Mouse (Mus musculus) adrenal gland (tissue): ENCODE measurements around the gene Maml3.

Source experiments
- intact Hi-C: fragments of 180-260 bp; cut with DNase I; formaldehyde crosslinking; loops from one replicate; pipeline ENCODE4 v1.15.1; 2025

Gene Maml3

DNA sequence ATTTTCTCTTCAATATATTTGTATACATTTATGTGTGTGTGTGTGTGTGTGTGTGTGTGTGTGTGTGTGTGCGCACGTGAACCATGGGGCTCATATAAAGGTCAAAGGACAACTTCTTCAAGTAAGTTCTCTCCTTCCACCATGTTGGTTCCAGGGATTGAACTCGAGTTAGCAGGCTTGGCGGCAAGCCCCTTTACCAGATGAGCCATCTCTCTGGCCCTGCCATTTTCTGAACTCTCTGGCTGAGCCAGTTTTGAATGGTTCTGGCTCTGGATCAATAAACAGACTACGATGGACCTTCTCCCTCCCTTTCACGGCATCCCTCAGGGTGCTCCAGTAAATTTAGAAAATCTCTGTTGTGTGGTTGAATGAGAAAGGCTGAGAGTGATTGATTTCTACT, 418.1 kb downstream of the Maml3 start:
- intact Hi-C loops, result no loop called here

DNA sequence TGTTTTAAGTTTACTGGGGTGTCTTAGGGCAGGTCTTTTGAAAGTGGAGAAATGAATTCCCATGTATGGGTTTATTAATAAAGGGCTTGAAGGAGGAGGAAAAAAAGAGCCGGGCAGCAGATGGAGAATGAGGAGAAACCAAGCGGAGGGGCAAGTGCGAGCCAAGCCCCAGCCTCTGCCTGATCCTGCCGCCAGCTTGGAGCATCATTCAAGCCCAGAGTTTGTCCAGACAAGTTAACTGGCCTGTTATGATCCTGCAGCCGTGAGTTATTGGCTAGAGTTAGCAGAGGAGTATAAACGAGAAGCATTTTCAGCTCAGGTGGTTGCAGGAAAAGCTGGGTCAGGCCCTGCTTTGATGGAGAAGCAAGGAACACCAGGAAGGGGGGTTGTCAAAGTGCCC, 418.6 kb downstream of the Maml3 start:
- intact Hi-C loops, result no loop called here

DNA sequence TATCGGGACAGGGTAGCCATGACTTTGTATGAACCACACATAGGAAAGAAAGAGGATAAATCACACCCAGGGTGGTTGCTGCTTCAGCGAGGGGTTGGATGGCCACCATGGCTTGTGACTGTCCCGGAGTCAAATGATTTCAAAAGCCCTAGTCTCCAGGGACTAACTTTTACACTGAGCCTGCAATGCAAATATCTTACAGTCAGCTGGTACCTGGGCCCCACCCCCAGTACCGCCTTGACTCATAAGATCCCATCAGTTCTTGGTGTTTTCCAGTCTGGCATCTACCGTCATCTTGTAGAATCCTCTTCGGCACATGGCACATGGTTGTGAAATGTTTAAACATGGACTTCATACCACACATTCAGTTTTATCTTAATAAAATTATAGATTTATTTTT, 419.3 kb downstream of the Maml3 start:
- intact Hi-C loops, result no loop called here

DNA sequence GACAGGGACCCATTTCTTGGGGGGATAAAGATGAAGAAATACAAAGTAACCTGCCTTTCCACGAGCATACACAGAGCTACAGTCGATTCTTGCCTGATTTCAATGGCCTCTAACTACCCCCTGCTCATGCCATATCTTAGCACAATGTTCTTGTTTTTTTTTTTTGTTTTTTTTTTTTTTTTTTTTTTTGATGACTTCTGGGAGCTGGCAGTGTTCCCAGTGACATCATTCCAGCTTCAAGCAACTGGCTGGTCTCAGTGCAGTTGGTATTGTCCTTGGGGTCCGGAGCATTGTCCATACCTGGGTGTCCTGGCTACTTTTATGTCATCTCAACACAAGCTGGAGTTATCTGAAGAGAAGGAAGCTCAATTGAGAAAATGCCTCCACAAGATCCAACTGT, 429.9 kb downstream of the Maml3 start:
- intact Hi-C loops, result no loop called here

DNA sequence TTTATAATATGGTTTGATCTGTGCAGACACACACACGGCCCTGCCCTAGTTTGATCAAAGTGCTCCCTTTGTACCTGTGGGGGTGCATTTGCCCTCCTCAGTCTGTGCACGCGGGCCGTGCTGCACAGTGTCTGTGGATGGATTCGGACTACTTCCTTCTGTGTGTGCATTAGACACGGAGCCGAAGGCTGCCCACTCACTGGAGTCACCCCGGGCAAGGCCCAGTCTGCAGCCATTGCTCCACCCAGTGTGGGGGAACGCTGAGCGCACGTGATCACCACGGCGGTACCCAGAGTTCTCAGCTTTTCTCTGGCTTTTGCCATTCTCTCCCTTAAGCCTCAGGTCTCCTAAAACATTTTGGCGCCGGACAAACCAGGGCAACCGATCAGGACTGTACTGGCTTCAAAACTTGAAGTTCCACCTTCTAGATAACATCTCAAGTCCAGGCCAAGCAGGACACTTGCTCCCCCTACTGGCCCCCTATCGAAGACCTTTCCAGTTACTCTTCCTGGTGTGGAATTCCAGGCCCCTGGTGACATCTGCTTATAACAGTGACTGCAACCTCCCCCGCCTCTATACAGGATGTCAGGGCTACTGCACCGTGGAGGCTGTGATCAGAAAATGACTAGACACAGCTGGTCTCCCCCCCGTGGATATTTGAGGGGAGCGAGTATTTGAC, 431.3 kb downstream of the Maml3 start:
- intact Hi-C loops, result loop anchor here (2.0 kb wide), 1 partner anchor 91 kb away; no protein-coding TSS in a partner anchor

DNA sequence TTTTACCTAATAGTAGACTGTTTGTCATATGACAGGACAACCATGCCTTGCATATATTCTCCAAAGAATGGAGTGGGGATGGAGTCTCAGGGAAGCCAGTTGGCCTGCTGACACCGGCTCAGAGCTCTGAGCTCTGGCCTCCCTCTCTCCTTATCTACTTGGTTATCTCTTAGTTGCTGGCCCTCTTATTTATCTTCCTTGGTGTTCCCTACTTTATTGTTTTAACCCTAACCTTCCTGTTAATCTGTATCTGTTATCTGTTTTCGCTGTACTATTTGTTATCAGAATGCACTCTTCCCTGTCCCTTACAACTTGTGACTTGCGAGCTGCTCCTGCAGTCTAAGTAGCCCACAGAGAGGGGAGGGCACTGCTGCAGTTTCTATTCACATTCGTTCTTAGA, 432.2 kb downstream of the Maml3 start:
- intact Hi-C loops, result loop anchor here (2.0 kb wide), 1 partner anchor 90 kb away; no protein-coding TSS in a partner anchor

DNA sequence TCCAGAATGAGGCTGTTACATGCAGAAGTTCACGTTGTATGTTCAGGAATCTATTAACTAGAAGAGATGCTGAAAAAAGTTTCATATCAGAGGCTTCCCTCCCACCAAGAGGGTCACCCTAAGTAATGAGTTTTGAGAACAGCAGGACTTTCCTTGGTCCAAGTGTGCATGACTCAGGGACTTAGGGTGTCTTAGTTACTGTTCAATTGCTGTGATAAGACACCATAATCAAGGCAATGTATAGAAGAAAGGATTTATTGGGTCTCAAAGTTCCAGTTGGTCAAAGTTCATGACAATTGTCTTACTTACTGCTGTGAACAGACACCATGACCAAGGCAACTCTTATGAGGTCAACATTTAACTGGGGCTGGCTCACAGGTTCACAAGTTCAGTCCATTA, 433.8 kb downstream of the Maml3 start:
- intact Hi-C loops, result no loop called here

DNA sequence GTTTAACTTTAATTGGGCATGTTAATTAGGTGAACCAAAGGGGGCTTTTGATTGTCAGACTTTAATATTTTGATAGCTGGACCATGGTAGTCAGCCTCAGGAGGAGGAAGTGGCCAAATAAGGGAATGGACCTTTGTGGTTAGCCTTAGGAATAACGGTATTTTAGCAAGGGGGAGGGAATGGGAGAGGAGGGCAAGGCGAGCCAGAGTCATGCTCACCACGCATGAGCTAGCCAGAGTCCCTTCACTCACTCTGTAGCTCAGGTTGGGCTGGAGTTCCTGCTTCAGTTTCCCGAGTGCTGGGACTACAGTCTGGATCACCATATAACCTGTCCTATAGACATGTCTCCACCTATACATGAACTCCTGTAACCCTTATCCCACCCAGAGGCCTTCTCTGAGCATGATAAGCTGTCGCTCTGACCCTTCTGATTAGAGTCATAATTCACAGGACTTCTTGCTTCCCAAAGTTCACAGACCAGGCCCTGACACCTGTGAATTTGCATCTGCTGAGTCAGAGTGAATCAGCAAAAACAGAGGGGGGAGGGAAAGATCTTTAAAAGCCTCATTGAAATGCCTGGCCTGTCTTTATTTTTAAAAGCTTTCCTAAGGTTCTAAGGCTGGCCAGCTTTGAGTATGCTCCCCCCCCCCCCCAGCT, 434.3 kb downstream of the Maml3 start:
- intact Hi-C loops, result no loop called here

DNA sequence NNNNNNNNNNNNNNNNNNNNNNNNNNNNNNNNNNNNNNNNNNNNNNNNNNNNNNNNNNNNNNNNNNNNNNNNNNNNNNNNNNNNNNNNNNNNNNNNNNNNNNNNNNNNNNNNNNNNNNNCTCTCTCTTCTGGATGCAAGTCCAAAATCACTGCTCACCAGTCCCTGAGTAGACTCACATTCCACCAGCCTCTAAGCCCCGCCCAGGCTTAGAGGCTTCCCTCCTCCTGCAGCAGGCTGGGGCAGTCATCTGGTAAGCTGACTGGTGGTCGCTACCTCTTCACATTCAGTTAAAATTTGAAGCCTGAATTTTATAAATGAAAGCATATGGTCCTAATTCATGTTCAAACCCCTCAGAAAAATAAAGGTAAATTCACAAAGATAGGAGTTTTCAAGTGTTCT, 436.3 kb downstream of the Maml3 start:
- intact Hi-C loops, result no loop called here

DNA sequence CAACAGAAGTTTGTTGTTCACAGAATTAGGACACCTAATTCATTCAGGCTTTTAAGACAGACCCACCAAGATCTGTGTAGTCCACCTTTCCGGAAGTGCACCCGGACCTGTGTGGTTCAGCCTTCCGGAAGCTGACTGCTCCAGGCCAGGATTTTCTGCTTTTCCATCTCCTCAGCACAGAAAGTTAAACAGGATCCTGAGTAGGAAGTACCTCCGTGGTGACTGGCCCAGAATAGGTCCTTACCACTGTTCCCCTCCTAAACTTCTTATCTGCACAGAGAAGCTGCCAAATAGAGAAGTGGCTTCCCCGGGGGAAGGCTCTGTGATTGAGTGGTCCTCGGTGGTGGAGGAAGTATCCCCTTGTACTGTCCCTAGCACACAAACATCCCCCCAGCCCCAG, 442.3 kb downstream of the Maml3 start:
- intact Hi-C loops, result no loop called here

DNA sequence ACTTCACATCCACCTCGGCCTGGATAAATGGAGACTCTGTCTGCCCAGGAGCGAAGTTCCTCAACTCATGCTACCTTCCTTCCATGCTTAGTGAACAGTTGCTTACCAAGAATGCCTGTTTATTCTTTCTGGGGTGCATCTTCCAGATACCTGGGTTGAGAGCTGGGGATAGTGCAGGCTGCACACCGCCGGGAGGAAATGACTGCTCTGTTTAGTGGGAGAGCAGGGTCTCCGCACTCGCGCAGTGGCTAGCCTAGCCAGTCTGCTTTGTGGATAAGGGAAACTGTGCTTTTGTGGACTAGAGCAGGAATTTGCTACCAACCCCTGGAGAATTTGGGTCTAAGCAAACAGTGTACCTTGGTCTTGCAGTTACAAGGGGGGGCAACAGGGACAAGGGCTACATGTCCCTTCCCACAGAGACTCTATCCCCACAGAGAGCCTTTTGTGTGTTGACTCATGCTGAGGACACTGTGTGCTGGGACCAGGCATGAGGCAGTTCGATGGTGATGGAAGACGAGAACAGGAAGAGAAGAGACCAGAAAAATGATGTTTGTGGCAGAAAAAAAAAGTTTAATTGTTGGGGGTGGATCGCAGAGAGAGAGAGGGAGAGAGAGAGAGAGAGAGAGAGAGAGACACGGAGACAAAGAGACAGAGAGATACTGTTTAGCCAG, 442.9 kb downstream of the Maml3 start:
- intact Hi-C loops, result no loop called here

DNA sequence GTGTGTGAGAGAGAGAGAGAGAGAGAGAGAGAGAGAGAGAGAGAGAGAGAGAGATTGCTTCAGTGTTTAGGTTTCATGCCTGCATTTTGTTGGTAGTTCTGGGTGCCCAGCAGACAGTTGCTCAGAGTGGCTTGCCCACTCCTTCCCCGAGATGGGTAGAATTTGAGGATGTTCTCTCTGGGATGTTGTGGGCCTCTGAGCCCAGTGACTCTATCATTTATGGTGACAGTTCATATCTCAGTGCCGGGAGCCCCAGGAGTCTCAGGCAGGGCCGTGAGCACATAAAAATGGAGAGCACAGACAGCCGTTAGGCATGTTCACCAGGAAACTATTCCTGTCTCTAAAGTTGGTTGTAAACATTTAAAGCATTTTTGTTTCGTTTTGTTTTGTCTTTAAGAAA, 443.5 kb downstream of the Maml3 start:
- intact Hi-C loops, result no loop called here

DNA sequence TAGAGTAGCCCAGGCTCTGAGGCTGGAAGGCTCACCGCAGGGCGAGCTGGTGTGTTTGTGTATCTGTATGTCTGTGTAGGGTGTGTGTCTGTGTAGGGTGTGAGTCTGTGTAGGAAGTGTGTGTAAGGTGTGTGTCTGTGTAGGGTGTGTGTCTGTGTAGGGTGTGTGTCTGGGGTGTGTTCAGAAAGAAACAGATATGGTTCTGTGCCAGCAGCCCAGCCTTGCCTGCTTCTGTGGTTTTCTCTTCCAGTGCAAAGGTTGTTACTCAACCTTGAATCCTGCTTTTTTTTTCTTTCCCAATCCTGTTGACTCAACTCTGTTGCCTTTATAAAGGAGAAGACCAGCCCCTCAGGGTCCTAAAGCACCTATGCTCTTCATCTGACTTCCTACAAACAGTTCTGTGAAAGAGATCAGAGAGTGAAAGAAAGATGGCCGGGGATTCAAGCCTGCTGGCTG, 444.0 kb downstream of the Maml3 start:
- intact Hi-C loops, result no loop called here

DNA sequence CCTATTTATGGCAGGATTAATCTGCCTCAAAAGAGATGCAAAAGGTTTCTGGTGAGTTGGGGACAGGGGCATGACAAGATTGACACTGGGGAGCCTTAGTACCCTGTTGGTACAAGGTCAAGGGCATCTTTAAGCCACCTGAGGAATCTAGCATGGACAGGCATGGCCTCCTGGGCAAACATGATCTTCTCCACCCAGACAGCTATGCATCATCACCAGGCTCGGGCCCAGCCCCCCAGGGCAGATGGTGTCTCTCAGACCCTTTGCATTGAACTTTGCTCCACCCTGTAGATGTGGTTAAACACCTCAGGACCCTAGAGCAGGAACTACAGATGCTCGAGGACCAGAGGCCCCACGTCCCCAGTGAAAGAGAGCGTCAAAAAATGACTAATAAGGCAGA, 444.8 kb downstream of the Maml3 start, which contains the start of gene Mgst2:
Mgst2 (plus strand) TSS at position 301 of the 400 bp plus-strand sequence.
- intact Hi-C loops, result no loop called here

DNA sequence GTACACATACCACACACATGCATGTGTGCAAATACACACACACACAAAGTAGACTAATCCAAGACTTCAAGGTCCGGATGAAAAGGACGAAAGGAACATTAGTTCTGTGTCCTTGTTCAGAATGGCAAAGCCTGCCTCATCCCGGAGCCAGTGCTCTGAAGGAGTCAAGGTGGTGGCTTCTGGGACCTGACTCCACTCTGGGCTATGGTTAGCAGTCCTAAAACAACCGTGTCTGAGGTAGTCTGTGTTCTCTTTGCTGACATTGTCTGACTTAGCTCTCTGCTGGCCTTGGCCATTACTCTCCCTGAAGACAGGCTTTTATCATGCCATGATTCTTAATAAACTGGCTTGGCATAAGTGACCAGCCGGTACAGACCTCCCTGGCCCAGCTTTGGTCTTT, 445.5 kb downstream of the Maml3 start:
- intact Hi-C loops, result no loop called here

DNA sequence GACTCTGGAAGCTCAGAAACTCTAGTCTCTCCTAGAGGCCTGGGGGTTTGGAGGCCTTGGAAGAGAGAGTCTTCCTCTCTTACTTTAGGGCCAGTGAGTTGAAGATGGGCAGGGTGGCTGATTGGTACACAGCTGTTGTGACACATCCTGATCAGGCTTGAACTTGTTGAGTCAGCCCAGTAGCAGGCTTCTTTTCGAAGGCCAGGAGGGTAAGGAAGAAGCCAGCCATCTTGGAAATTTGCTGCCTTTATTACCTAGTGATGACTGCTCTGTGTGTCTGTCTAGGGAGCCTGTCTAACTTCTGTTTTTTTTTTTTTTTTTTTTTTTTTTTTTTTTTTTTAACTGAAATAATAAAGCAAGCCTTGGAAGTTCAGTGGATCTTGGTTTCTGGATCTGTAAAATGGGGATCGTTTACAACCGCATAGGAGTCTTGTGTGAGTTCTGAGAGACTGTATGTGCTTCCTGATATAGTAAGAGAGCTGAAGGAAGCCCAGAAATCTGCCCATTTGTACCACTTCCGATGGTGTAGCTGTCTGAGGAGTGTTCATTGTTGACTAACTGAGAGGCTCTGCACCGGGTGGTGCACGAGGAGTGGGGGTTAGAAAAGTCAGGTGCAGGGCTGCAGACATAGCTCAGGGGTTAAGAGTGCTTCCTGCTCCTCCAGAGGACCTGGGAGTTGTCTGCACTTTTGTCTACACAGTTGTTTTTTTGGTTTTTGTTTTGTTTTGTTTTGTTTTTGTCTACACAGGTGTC, 450.4 kb downstream of the Maml3 start:
- intact Hi-C loops, result no loop called here

DNA sequence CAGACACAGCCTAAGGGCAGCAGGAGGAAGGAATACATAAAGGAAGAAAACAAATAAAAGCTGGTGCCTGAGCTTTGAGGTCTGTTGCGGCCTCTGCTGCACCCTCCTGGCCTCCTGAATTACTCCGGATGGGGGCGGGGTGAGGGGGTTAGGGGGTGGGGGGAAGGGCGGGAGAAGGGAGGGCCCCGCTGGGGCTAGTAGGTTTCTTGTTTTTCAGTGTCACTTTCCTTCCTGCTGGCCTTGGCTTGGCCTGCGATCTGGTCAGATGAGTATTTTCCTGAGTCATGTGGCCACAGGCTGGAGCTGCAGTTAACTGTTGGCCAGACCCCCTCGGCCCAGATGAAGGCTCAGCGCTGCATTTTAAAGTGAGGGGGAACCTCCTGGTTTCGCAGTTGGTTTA, 452.2 kb downstream of the Maml3 start:
- intact Hi-C loops, result no loop called here

DNA sequence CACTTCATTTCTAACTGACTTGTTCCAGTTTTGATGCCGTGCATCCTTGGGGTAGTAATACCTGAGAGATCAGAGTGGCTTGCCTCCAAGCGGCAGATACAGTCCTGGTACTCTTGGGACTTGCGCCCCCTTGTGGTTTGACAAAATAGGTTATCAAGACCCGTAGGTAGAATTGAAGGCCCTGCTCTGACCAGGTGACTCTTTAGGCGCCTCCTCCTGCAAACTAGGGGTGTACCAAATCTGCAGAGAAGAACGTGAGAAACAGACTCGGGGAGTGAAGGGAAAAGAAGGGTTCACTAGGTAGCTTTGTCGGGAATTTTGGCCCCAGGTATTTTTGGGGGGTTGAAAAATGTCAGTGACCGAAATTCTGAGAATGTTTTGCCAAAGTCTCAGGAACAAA, 452.6 kb downstream of the Maml3 start:
- intact Hi-C loops, result no loop called here

DNA sequence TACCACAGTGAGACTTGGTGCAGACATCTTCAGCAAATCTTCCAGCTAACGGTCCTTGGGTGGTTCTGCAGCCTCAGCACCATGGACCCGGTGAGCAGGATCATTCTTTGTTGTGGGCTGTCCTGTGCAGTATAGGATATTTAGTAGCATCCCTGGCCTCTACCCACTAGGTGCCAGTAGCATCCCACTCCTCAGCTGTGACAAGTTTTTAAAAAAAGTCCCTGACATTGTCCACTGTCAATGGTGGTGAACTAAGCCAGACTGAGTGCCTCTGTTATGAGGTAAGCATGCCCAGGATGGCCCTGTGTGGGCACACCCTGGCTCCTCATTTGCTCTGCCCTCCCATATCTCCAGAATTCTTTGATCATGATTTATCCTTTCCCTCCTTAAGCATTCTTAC, 453.7 kb downstream of the Maml3 start:
- intact Hi-C loops, result no loop called here

DNA sequence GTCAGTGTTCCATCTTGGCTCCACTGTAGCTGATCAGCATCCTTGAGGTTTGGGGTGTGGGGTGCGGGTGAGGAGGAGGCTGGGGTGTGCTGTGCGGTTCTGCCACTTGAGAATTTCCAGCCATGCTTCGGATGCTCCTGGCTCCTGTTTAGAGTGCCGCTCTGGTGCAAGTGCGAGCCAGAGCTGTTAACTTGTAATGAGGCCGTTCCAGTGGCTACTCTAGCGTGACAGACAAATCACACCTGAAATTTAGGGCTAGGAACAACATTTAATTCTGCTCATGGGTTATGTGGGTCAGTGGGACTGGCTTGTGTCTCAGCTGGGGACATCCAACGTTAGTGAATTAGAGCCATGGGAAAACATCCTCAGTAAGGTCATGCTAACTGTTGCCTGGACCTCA, 454.9 kb downstream of the Maml3 start:
- intact Hi-C loops, result loop anchor here (2.0 to 5.0 kb wide), 3 partner anchors 38 to 139 kb away; no protein-coding TSS in a partner anchor

DNA sequence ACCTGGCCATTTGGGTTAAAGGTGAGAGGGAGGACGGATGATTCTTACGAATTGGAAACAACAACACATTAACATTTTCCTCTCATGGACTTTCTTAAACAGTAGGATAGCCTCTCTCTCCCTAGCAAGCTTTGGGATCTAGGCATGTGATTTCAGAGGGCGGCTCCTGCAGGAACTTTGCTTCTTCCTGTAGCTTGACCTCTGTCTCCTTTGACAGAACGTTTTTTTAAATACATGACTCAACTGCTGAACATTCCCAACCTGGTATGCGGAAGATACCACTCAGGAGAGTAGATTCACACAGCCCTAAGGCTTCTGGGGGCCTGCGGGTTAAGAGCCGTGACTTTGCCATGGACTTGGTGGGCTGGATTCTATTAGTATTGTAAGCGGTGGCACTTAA, 455.4 kb downstream of the Maml3 start:
- intact Hi-C loops, result loop anchor here (2.0 to 5.0 kb wide), 3 partner anchors 37 to 139 kb away; no protein-coding TSS in a partner anchor
